Mouse (Mus musculus) ovary, adult 18-20 months (tissue): ENCODE results near the gene Sncg.

Experiments used
- DNase-seq: peaks from one replicate; pipeline ENCODE4 v3.0.0; 2022; ENCODE audit warnings: low spot score, mixed read lengths

The Sncg gene

DNA sequence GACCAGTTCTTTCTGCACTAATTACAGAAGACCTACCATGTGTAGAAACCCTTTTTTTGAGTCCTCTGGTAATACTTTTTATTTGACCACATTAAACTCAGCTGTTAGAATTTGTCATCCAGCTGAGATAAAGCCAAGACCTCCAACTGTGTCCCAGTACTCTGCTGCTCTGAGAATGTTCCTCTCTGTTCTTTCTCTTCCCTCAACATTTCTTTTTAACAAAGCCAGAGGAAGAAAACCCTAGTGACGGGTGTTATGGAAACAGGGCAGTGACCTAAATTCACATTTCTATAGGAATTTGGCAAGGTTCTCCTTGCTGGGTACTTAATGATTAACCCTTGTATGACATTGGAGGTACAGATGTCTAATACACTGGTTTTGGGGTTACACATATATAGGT, 35.1 kb downstream of the Sncg start:
- no peak for DNase-seq

GRCm38 (mm10) chr14:34332476-34332875, 42.1 kb downstream of the Sncg start:
- no peak for DNase-seq

DNA sequence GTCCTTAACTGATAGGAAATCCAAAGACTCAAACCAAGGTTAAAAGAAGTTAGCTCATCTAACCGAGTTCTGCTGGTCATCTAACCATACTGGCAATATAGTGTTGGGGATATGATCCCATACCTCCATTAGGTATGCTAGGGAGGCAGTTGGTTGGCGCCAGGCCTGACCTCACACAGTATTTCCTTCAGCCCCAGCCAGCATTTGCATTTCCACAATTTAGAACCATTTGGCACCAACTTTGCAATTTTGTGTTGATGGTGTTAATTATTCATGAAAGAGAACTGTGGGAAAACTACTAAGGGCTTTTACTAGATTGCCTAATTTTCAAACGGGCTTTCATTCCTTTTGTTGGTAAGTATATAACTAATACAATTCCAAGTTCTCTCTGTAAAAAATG, 42.7 kb downstream of the Sncg start:
- no peak for DNase-seq

- DNase-seq, result no peak
Measured at GRCm38 (mm10) chr14:34330657-34331158, 43.9 kb downstream of the Sncg start.

DNA sequence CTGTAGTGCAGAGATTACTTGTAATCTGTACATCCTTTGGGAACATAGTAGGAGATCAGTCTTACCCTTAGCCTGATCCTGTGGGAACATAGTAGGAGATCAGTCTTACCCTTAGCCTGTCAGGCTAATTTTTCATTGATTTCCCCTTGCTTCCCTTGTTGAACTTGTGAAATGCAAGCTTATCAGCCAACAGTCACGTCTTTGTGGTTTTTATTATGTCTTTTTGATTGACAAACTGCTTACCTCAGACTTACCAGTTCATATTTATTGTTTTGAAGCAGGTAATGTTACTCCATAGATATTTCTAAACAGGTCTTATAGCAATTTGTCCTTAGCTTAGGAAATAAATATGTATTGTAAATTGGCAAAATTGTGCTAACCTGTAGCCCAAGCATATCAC, 47.0 kb downstream of the Sncg start:
- DNase-seq, result no peak

DNA sequence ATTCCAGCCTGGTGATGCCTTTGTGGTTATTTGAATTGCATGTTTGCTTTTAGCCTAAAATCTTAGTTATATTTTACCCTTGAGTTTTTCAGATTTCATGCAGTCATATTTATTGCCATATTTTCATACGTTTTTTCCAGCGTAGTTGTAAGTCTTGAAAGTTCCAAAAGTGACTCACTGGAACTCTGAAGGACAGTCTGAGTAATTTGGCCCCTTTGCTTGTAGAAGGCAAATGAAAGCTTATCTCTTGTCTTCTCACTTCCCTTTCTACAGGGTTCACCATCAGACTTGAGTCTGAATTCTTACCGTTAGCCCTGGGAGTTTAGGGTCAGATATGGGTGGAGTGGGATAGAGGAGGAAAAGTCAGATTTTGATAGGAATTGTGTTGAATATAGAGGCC, 48.0 kb downstream of the Sncg start:
- no peak for DNase-seq

GRCm38 (mm10) chr14:34323576-34324085, 51.0 kb downstream of the Sncg start:
- no peak for DNase-seq
